Mouse (Mus musculus) c-Kit-positive CD71-positive TER-119-positive erythroid progenitor cells, embryonic 14.5 days (primary cell): ENCODE results near the gene Pltp.
A peak's percentile ranks its signal among the peaks of the same experiment; 100 is the strongest.

Source experiments
- DNase-seq: peaks from one replicate; pipeline ENCODE4 v3.0.0-alpha.2; 2013; ENCODE audit warnings: low spot score

Pltp gene

GRCm38 (mm10) chr2:164845782-164846181, 11.7 kb downstream of the Pltp start:
- DNase-seq, result peak; percentile 23

GRCm38 (mm10) chr2:164835164-164835563, 22.3 kb downstream of the Pltp start:
- no peak for DNase-seq

- DNase-seq, result no peak
Observed at GRCm38 (mm10) chr2:164834531-164834930, 23.0 kb downstream of the Pltp start.

GRCm38 (mm10) chr2:164833314-164833959, 24.1 kb downstream of the Pltp start, which contains the start of gene Neurl2:
Gene Neurl2, minus strand, starts transcription at chr2:164833456.
- DNase-seq, result peak; percentile 90

GRCm38 (mm10) chr2:164832748-164833301, 24.7 kb downstream of the Pltp start, which contains the start of gene Ctsa:
Gene Ctsa, plus strand, starts transcription at chr2:164832873.
- peak; percentile 73 for DNase-seq

- no peak for DNase-seq
Observed at GRCm38 (mm10) chr2:164832032-164832747, 25.3 kb downstream of the Pltp start.

- no peak for DNase-seq
Observed at GRCm38 (mm10) chr2:164831029-164831428, 26.5 kb downstream of the Pltp start.

- DNase-seq, result no peak
Observed at GRCm38 (mm10) chr2:164829090-164829489, 28.4 kb downstream of the Pltp start.

GRCm38 (mm10) chr2:164828437-164828836, 29.1 kb downstream of the Pltp start, which contains the start of gene Spata25:
Gene Spata25, minus strand, starts transcription at chr2:164828537.
- DNase-seq, result no peak

GRCm38 (mm10) chr2:164827146-164827850, 30.2 kb downstream of the Pltp start:
- no peak for DNase-seq

- DNase-seq, result no peak
Observed at GRCm38 (mm10) chr2:164825521-164825920, 32.0 kb downstream of the Pltp start.

- no peak for DNase-seq
Observed at GRCm38 (mm10) chr2:164823969-164824368, 33.5 kb downstream of the Pltp start.

- DNase-seq, result peak; percentile 46
Observed at GRCm38 (mm10) chr2:164823181-164823585, 34.3 kb downstream of the Pltp start.

- DNase-seq, result peak; percentile 99
Observed at GRCm38 (mm10) chr2:164822636-164823165, 34.8 kb downstream of the Pltp start, which contains the start of gene Zswim1. Gene Zswim1, plus strand, starts transcription at chr2:164822686.

- DNase-seq, result no peak
Observed at GRCm38 (mm10) chr2:164821060-164821459, 36.5 kb downstream of the Pltp start.

- no peak for DNase-seq
Observed at GRCm38 (mm10) chr2:164817703-164818102, 39.8 kb downstream of the Pltp start.

GRCm38 (mm10) chr2:164817206-164817605, 40.3 kb downstream of the Pltp start:
- DNase-seq, result no peak

- DNase-seq, result peak; percentile 44
Observed at GRCm38 (mm10) chr2:164815821-164816220, 41.7 kb downstream of the Pltp start.

GRCm38 (mm10) chr2:164815348-164815747, 42.2 kb downstream of the Pltp start:
- no peak for DNase-seq

- no peak for DNase-seq
Observed at GRCm38 (mm10) chr2:164813557-164813956, 44.0 kb downstream of the Pltp start.

- no peak for DNase-seq
Observed at GRCm38 (mm10) chr2:164806614-164807013, 50.9 kb downstream of the Pltp start.

- DNase-seq, result no peak
Observed at GRCm38 (mm10) chr2:164805332-164805718, 52.2 kb downstream of the Pltp start.
